Mouse (Mus musculus): ENCODE measurements around the gene Tmem131.

Tmem131 gene

GRCm38 (mm10) chr1:36943653-36944052 is at the start of gene Tmem131:
TSS of gene Tmem131 (minus strand) at chr1:36943666.
- no peak for DNase-seq (ENCODE audit: low read depth, low spot score)

- DNase-seq (ENCODE audit: low read depth, low spot score) = no peak
Observed at GRCm38 (mm10) chr1:36988561-36988960, 45.1 kb upstream of the Tmem131 start.

GRCm38 (mm10) chr1:36988161-36988560 is 44.7 kb upstream of the Tmem131 start:
- DNase-seq (ENCODE audit: low read depth, low spot score) = no peak

- DNase-seq (ENCODE audit: low read depth, low spot score) = no peak
Observed at GRCm38 (mm10) chr1:36987172-36988148, 44.0 kb upstream of the Tmem131 start.

- DNase-seq (ENCODE audit: low read depth, low spot score) = no peak
Observed at GRCm38 (mm10) chr1:36986396-36987160, 43.1 kb upstream of the Tmem131 start.

- DNase-seq (ENCODE audit: low read depth, low spot score) = no peak
Observed at GRCm38 (mm10) chr1:36985896-36986295, 42.4 kb upstream of the Tmem131 start.

- no peak for DNase-seq (ENCODE audit: low read depth, low spot score)
Observed at GRCm38 (mm10) chr1:36984406-36984805, 40.9 kb upstream of the Tmem131 start.

GRCm38 (mm10) chr1:36983754-36984153 is 40.3 kb upstream of the Tmem131 start:
- no peak for DNase-seq (ENCODE audit: low read depth, low spot score)

GRCm38 (mm10) chr1:36982191-36982961 is 38.9 kb upstream of the Tmem131 start:
- DNase-seq (ENCODE audit: low read depth, low spot score) = no peak

- DNase-seq (ENCODE audit: low read depth, low spot score) = no peak
Observed at GRCm38 (mm10) chr1:36976770-36977169, 33.3 kb upstream of the Tmem131 start.

GRCm38 (mm10) chr1:36970918-36971617 is 27.6 kb upstream of the Tmem131 start:
- DNase-seq (ENCODE audit: low read depth, low spot score) = no peak

GRCm38 (mm10) chr1:36965831-36966230 is 22.4 kb upstream of the Tmem131 start:
- DNase-seq (ENCODE audit: low read depth, low spot score) = no peak

- no peak for DNase-seq (ENCODE audit: low read depth, low spot score)
Observed at GRCm38 (mm10) chr1:36962379-36963176, 19.1 kb upstream of the Tmem131 start.

- no peak for DNase-seq (ENCODE audit: low read depth, low spot score)
Observed at GRCm38 (mm10) chr1:36960509-36961222, 17.2 kb upstream of the Tmem131 start.

- DNase-seq (ENCODE audit: low read depth, low spot score) = no peak
Observed at GRCm38 (mm10) chr1:36949591-36950184, 6.2 kb upstream of the Tmem131 start.

- DNase-seq (ENCODE audit: low read depth, low spot score) = no peak
Observed at GRCm38 (mm10) chr1:36947448-36947847, 4.0 kb upstream of the Tmem131 start.

GRCm38 (mm10) chr1:36940381-36940762 is 3.1 kb downstream of the Tmem131 start:
- DNase-seq (ENCODE audit: low read depth, low spot score) = no peak

- DNase-seq (ENCODE audit: low read depth, low spot score) = peak; percentile 90
Observed at GRCm38 (mm10) chr1:36939506-36940380, 3.7 kb downstream of the Tmem131 start.

Data from forelimb bud, embryonic 11.5 days (tissue).